Mouse (Mus musculus) kidney, postnatal 4 days (tissue): Measurements from ENCODE around the gene Slc19a3.
"Not testable (repeated sequence)": the region's sequence is repeated elsewhere in the genome, so short reads cannot be mapped to it uniquely, and the experiment has no call there.

ENCODE experiments used
- DNase-seq, 2 experiments: peaks; one replicate each; pipeline ENCODE4 v3.0.0; 2021; ENCODE audit warnings: mixed read lengths in 2 of 2

Slc19a3 gene

GRCm38 (mm10) chr1:83006218-83007179 lies 31.7 kb downstream of the Slc19a3 start:
- DNase-seq, result no peak

GRCm38 (mm10) chr1:83000306-83000705 lies 37.9 kb downstream of the Slc19a3 start, which contains the start of gene Gm47959:
TSS of gene Gm47959 (plus strand) at chr1:83000548.
- not testable (repeated sequence) for DNase-seq

- DNase-seq, result no peak
These were observed 44.3 kb downstream of the Slc19a3 start for GRCm38 (mm10) chr1:82993947-82994346.

- peak; percentile 10 to 37 for DNase-seq
These were observed 46.2 kb downstream of the Slc19a3 start for GRCm38 (mm10) chr1:82992093-82992492.

GRCm38 (mm10) chr1:82991596-82991995 lies 46.7 kb downstream of the Slc19a3 start:
- no peak for DNase-seq

GRCm38 (mm10) chr1:82991062-82991461 lies 47.2 kb downstream of the Slc19a3 start:
- DNase-seq, result no peak

GRCm38 (mm10) chr1:82987530-82988198 lies 50.6 kb downstream of the Slc19a3 start:
- DNase-seq, result no peak

GRCm38 (mm10) chr1:82986738-82987137 lies 51.5 kb downstream of the Slc19a3 start:
- no peak for DNase-seq

- no peak for DNase-seq
These were observed 60.4 kb downstream of the Slc19a3 start for GRCm38 (mm10) chr1:82977840-82978239.

GRCm38 (mm10) chr1:82975750-82976149 lies 62.5 kb downstream of the Slc19a3 start:
- no peak for DNase-seq

- DNase-seq, result peak in 1 of 2 experiments; percentile 22
These were observed 63.9 kb downstream of the Slc19a3 start for GRCm38 (mm10) chr1:82974342-82974741.

GRCm38 (mm10) chr1:82973901-82974300 lies 64.3 kb downstream of the Slc19a3 start:
- DNase-seq, result no peak

- DNase-seq, result no peak
These were observed 65.0 kb downstream of the Slc19a3 start for GRCm38 (mm10) chr1:82973244-82973643.

GRCm38 (mm10) chr1:82972046-82972445 lies 66.2 kb downstream of the Slc19a3 start:
- DNase-seq, result peak; percentile 11 to 43

- DNase-seq, result no peak
These were observed 71.8 kb downstream of the Slc19a3 start for GRCm38 (mm10) chr1:82966413-82966812.
